Mouse (Mus musculus): ENCODE measurements around the gene Galnt13. TPM values are rescaled to one million over a fixed set of nuclear protein-coding genes. Genes with fewer than 3 reads are reported as not detected.
A peak's percentile ranks its signal among the peaks of the same experiment; 100 is the strongest.

Gene Galnt13
- total RNA-seq (2021): 10 to 100 TPM; 23.0 to 26.0 TPM
- long read RNA-seq, experiment 1, partial matches to known transcripts: 0 of 1 reads
- long read RNA-seq, experiment 1, other reads (novel, unspliced or antisense): 1 of 1 reads
- long read RNA-seq, experiment 2, partial matches to known transcripts: 1 of 2 reads
- long read RNA-seq, experiment 2, other reads (novel, unspliced or antisense): 1 of 2 reads

- DNase-seq (ENCODE audit: low spot score in 2 of 2): peak; percentile 67 to 77
- 0 out of 2 replicates have a peak, but pooled peaks have one; percentile 14 for TF ChIP-seq CTCF (conservative IDR thresholded peaks at IDR 0.05)
- Histone ChIP-seq H3K4me3 (peak within 1 kb of the TSS; percentile 78), H3K27ac (peak within 1 kb of the TSS; percentile 95)
These were observed at the start of gene Galnt13 for GRCm38 (mm10) chr2:54435937-54436735. Galnt13 (plus strand) TSS chr2:54436317.

- no peak for DNase-seq (ENCODE audit: low spot score in 2 of 2)
- TF ChIP-seq CTCF (conservative IDR thresholded peaks at IDR 0.05): no peak
- Histone ChIP-seq H3K27ac (no peak overlapping the region), H3K4me3 (no peak overlapping the region)
These were observed 5.1 kb upstream of the Galnt13 start for GRCm38 (mm10) chr2:54431060-54431459.

GRCm38 (mm10) chr2:54435380-54435779, 737 bp upstream of the Galnt13 start:
- no peak for DNase-seq (ENCODE audit: low spot score in 2 of 2)
- TF ChIP-seq CTCF (conservative IDR thresholded peaks at IDR 0.05): no peak
- peak overlapping the region; percentile 78 for H3K4me3 ChIP-seq
- H3K27ac ChIP-seq: no peak overlapping the region

GRCm38 (mm10) chr2:54436736-54437500, 801 bp downstream of the Galnt13 start:
- H3K4me3 ChIP-seq: peak overlapping the region; percentile 78
- peak; percentile 37 to 53 for DNase-seq (ENCODE audit: low spot score in 2 of 2)
- H3K27ac ChIP-seq: peak overlapping the region; percentile 95
- TF ChIP-seq CTCF (conservative IDR thresholded peaks at IDR 0.05): peak; percentile 68

GRCm38 (mm10) chr2:54437501-54437830, 1.3 kb downstream of the Galnt13 start:
- no peak for TF ChIP-seq CTCF (conservative IDR thresholded peaks at IDR 0.05)
- peak overlapping the region; percentile 78 for H3K4me3 ChIP-seq
- peak overlapping the region; percentile 95; the same call in 1 of the 2 replicates for H3K27ac ChIP-seq
- peak in 1 of 2 experiments; percentile 13 for DNase-seq (ENCODE audit: low spot score in 2 of 2)

- Histone ChIP-seq H3K4me3 (no peak overlapping the region), H3K27ac (no peak overlapping the region)
- no peak for TF ChIP-seq CTCF (conservative IDR thresholded peaks at IDR 0.05)
- no peak for DNase-seq (ENCODE audit: low spot score in 2 of 2)
These were observed 6.8 kb downstream of the Galnt13 start for GRCm38 (mm10) chr2:54442734-54443500.

- no peak overlapping the region for H3K27ac ChIP-seq
- TF ChIP-seq CTCF (conservative IDR thresholded peaks at IDR 0.05): no peak
- H3K4me3 ChIP-seq: no peak overlapping the region
- DNase-seq (ENCODE audit: low spot score in 2 of 2): no peak
These were observed 47.3 kb downstream of the Galnt13 start for GRCm38 (mm10) chr2:54483426-54483825.

- DNase-seq (ENCODE audit: low spot score in 2 of 2): no peak
- TF ChIP-seq CTCF (conservative IDR thresholded peaks at IDR 0.05): no peak
- H3K27ac ChIP-seq: no peak overlapping the region
- H3K4me3 ChIP-seq: no peak overlapping the region
These were observed 86.9 kb downstream of the Galnt13 start for GRCm38 (mm10) chr2:54522989-54523388.

- no peak for DNase-seq (ENCODE audit: low spot score in 2 of 2)
- no peak for TF ChIP-seq CTCF (conservative IDR thresholded peaks at IDR 0.05)
- Histone ChIP-seq H3K27ac (no peak overlapping the region), H3K4me3 (no peak overlapping the region)
These were observed 91.0 kb downstream of the Galnt13 start for GRCm38 (mm10) chr2:54527073-54527472.

GRCm38 (mm10) chr2:54558357-54559153, 122.4 kb downstream of the Galnt13 start:
- TF ChIP-seq CTCF (conservative IDR thresholded peaks at IDR 0.05): no peak
- Histone ChIP-seq H3K27ac (no peak overlapping the region), H3K4me3 (no peak overlapping the region)
- DNase-seq (ENCODE audit: low spot score in 2 of 2): peak; percentile 32 to 38

GRCm38 (mm10) chr2:54565068-54565467, 129.0 kb downstream of the Galnt13 start:
- TF ChIP-seq CTCF (conservative IDR thresholded peaks at IDR 0.05): no peak
- no peak overlapping the region for H3K4me3 ChIP-seq
- no peak for DNase-seq (ENCODE audit: low spot score in 2 of 2)
- H3K27ac ChIP-seq: no peak overlapping the region

- no peak overlapping the region for H3K27ac ChIP-seq
- no peak for TF ChIP-seq CTCF (conservative IDR thresholded peaks at IDR 0.05)
- no peak for DNase-seq (ENCODE audit: low spot score in 2 of 2)
- no peak overlapping the region for H3K4me3 ChIP-seq
These were observed 131.1 kb downstream of the Galnt13 start for GRCm38 (mm10) chr2:54567186-54567585.
